Mouse (Mus musculus) megakaryocyte, embryonic 14.5 days (primary cell): ENCODE measurements around the gene Wiz.

Experiments
- FLI1 ChIP-seq: IDR thresholded peaks from 2 replicates; pipeline ENCODE4 v1.6.1; 2012; ENCODE audit warnings: low read length, inconsistent platforms, mixed read lengths
- GATA1 ChIP-seq: IDR thresholded peaks from 3 replicates; pipeline ENCODE4 v1.6.1; 2012; ENCODE audit warnings: mixed read lengths, low read length, inconsistent platforms, borderline replicate concordance

DNA sequence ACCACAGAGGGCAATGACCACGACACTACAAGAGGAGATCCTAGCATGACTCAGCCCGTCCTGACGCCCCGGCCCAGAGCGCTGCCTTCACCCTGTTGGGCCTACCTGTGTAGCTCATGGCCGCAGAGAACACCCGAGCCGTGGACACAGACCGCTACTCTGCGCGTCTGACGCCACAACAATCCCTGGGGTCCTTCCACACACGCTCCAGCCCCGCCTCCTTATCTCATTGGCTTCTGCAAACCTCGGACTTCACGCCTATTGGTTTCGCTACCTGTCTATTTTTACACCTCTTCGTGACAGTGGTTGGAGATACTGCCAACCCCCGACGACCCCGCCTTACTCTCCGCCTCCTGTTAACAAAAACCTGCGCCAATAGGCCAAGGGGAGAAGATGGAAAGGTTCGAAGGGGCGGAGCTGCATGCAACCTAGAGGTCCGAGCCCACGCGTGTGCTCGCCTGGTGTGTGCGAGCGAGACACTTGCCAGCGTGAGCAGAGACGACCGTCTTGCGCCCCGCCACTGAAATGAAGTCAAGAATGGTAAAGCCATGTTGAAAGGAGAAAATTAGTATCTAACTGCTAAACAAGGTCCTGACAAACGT, 38.8 kb downstream of the Wiz start, which contains the start of gene Akap8l:
- TF ChIP-seq FLI1 = no peak
- TF ChIP-seq GATA1 = no peak
